Mouse (Mus musculus): ENCODE results near the gene Ranbp3l. TPM values are rescaled to one million over a fixed set of nuclear protein-coding genes. Genes with fewer than 3 reads are reported as not detected.

Gene Ranbp3l
- total RNA-seq, 2 experiments from 2014 or later, result not detected

- peak; percentile 47 for DNase-seq
Measured at GRCm38 (mm10) chr15:9094366-9094750, 126.6 kb downstream of the Ranbp3l start.

GRCm38 (mm10) chr15:9096865-9097264 lies 129.1 kb downstream of the Ranbp3l start:
- DNase-seq, result no peak

GRCm38 (mm10) chr15:9100446-9101077 lies 132.8 kb downstream of the Ranbp3l start:
- DNase-seq, result no peak

GRCm38 (mm10) chr15:9106303-9107074 lies 138.7 kb downstream of the Ranbp3l start:
- DNase-seq, result no peak

- no peak for DNase-seq
Measured at GRCm38 (mm10) chr15:9110526-9111347, 143.0 kb downstream of the Ranbp3l start.

- DNase-seq, result no peak
Measured at GRCm38 (mm10) chr15:9111648-9112047, 143.9 kb downstream of the Ranbp3l start.

- no peak for DNase-seq
Measured at GRCm38 (mm10) chr15:9113556-9113955, 145.8 kb downstream of the Ranbp3l start.

GRCm38 (mm10) chr15:9114131-9114530 lies 146.4 kb downstream of the Ranbp3l start:
- no peak for DNase-seq

GRCm38 (mm10) chr15:9114599-9114998 lies 146.8 kb downstream of the Ranbp3l start:
- DNase-seq, result no peak

Other genes with a start within 250 kb of the Ranbp3l start
- 10 to 100 TPM; 48.8 to 50.5 TPM for gene Nadk2, start 103.3 kb downstream of the Ranbp3l start, total RNA-seq (2021)
- gene Lmbrd2, start 172.6 kb downstream of the Ranbp3l start, total RNA-seq (2021), result 10 to 100 TPM; 17.4 to 18.0 TPM
- gene Skp2, start 187.5 kb downstream of the Ranbp3l start, total RNA-seq (2021), result 1 to 10 TPM; 9.3 to 9.9 TPM